Mouse (Mus musculus): ENCODE data around the gene Lamtor4.

GRCm38 (mm10) chr5:138253061-138253460 lies 2.2 kb upstream of the Lamtor4 start:
- TF ChIP-seq CTCF (IDR thresholded peaks at IDR 0.05; ENCODE audit: insufficient read depth, low read depth, low read length) = no peak
- TF ChIP-seq POLR2A (IDR thresholded peaks at IDR 0.05; ENCODE audit: insufficient read depth, low read depth, low read length) = no peak

Measured in olfactory bulb, adult 2 months (tissue).